Mouse (Mus musculus) adrenal gland, adult 8-10 months (tissue): ENCODE data around the gene Slfn14. TPM values are rescaled to one million over a fixed set of nuclear protein-coding genes. Genes with fewer than 3 reads are reported as not detected.
A peak's percentile ranks its signal among the peaks of the same experiment; 100 is the strongest.
"Not testable (repeated sequence)": the region's sequence is repeated elsewhere in the genome, so short reads cannot be mapped to it uniquely, and the experiment has no call there.

Experiments used
- DNase-seq: peaks from one replicate; pipeline ENCODE4 v3.0.0; 2022
- total RNA-seq, 4 experiments: library from RNA; stranded (reverse); gene quantifications; 2 replicates each; pipeline ENCODE4 v1.2.4; 2022

The Slfn14 gene
- total RNA-seq, 4 experiments from 2014 or later = not detected

GRCm38 (mm10) chr11:83282084-83282483 lies 4.4 kb downstream of the Slfn14 start:
- DNase-seq = no peak

- DNase-seq = no peak
Measured at GRCm38 (mm10) chr11:83279691-83280090, 6.8 kb downstream of the Slfn14 start.

GRCm38 (mm10) chr11:83279024-83279423 lies 7.5 kb downstream of the Slfn14 start:
- DNase-seq = no peak

- no peak for DNase-seq
Measured at GRCm38 (mm10) chr11:83276251-83276650, 10.3 kb downstream of the Slfn14 start.

- no peak for DNase-seq
Measured at GRCm38 (mm10) chr11:83271951-83272843, 14.3 kb downstream of the Slfn14 start.

- peak; percentile 72 for DNase-seq
Measured at GRCm38 (mm10) chr11:83271151-83271950, 15.2 kb downstream of the Slfn14 start.

GRCm38 (mm10) chr11:83270842-83271150 lies 15.7 kb downstream of the Slfn14 start:
- no peak for DNase-seq

GRCm38 (mm10) chr11:83263146-83263545 lies 23.4 kb downstream of the Slfn14 start:
- no peak for DNase-seq

- no peak for DNase-seq
Measured at GRCm38 (mm10) chr11:83262673-83263072, 23.9 kb downstream of the Slfn14 start.

- peak; percentile 84 for DNase-seq
Measured at GRCm38 (mm10) chr11:83257211-83257610, 29.3 kb downstream of the Slfn14 start.

GRCm38 (mm10) chr11:83239811-83240210 lies 46.7 kb downstream of the Slfn14 start:
- no peak for DNase-seq

GRCm38 (mm10) chr11:83238389-83238788 lies 48.1 kb downstream of the Slfn14 start:
- no peak for DNase-seq

GRCm38 (mm10) chr11:83237390-83237789 lies 49.1 kb downstream of the Slfn14 start:
- not testable (repeated sequence) for DNase-seq

- DNase-seq = not testable (repeated sequence)
Measured at GRCm38 (mm10) chr11:83233621-83234020, 52.9 kb downstream of the Slfn14 start.

GRCm38 (mm10) chr11:83230966-83231365 lies 55.6 kb downstream of the Slfn14 start:
- DNase-seq = no peak

GRCm38 (mm10) chr11:83227926-83228723 lies 58.4 kb downstream of the Slfn14 start:
- no peak for DNase-seq

- no peak for DNase-seq
Measured at GRCm38 (mm10) chr11:83225371-83225960, 61.1 kb downstream of the Slfn14 start.

Other genes with a start within 250 kb of the Slfn14 start
- 1 to 10 TPM; 4.8 to 7.0 (median 6.1) TPM for gene Slfn2, start 221.6 kb downstream of the Slfn14 start, total RNA-seq
- under 1 TPM; 0.14 to 0.38 (median 0.24) TPM for gene Slfn1, start 169.9 kb downstream of the Slfn14 start, total RNA-seq
- under 1 TPM; 0.15 to 0.30 (median 0.23) TPM for gene Slfn4, start 111.5 kb downstream of the Slfn14 start, total RNA-seq
- 1 to 10 TPM; 2.5 to 4.0 (median 3.5) TPM for gene Slfn3, start 95.4 kb downstream of the Slfn14 start, total RNA-seq
- gene Ap2b1, start 12.3 kb upstream of the Slfn14 start, total RNA-seq = 100 to 1,000 TPM; 110 to 118 (median 117) TPM
- gene Pex12, start 15.9 kb upstream of the Slfn14 start, total RNA-seq = 10 to 100 TPM; 17.3 to 24.2 (median 20.4) TPM
- 10 to 100 TPM; 15.9 to 21.1 (median 17.8) TPM for gene Rasl10b, start 122.4 kb upstream of the Slfn14 start, total RNA-seq
- gene Gas2l2, start 142.7 kb upstream of the Slfn14 start, total RNA-seq = under 1 TPM in 1 of 4 experiments, not detected in 3; 0.19 TPM
- gene 1700020L24Rik, start 151.0 kb upstream of the Slfn14 start, total RNA-seq = under 1 TPM in 1 of 4 experiments, not detected in 3; 0.89 TPM
- gene Mmp28, start 176.3 kb upstream of the Slfn14 start, total RNA-seq = 10 to 100 TPM; 15.5 to 19.1 (median 17.8) TPM
- 10 to 100 TPM; 58.3 to 80.5 (median 68.7) TPM for gene Taf15, start 186.4 kb upstream of the Slfn14 start, total RNA-seq
- not detected for gene Heatr9, start 235.4 kb upstream of the Slfn14 start, total RNA-seq
- 1 to 10 TPM; 2.1 to 3.8 (median 2.7) TPM for gene Ccl5, start 243.8 kb upstream of the Slfn14 start, total RNA-seq